Mouse (Mus musculus) liver, embryonic 13.5 days (tissue): ENCODE results near the gene Rfwd3. TPM values are rescaled to one million over a fixed set of nuclear protein-coding genes. Genes with fewer than 3 reads are reported as not detected.
"Not testable (repeated sequence)": the region's sequence is repeated elsewhere in the genome, so short reads cannot be mapped to it uniquely, and the experiment has no call there.

Experiments used
- ATAC-seq: fragments of 200-750 bp; cut with Nextera tagmentation; 2 replicates; pipeline ENCODE4 v1.8.0; 2017; ENCODE audit warnings: low read depth, mild to moderate bottlenecking, moderate number of reproducible peaks, moderate library complexity
- DNase-seq: peaks from one replicate; pipeline ENCODE4 v3.0.0; 2022
- H3K27ac ChIP-seq: fragments of 300-500 bp; sonication (generic); 2 replicates; pipeline ENCODE4 v1.5.1; 2015; ENCODE audit warnings: moderate library complexity, mild to moderate bottlenecking, inconsistent platforms
- H3K27me3 ChIP-seq: fragments of 300-500 bp; sonication (generic); 2 replicates; pipeline ENCODE4 v1.6.1; 2015; ENCODE audit warnings: mild to moderate bottlenecking, inconsistent platforms
- H3K36me3 ChIP-seq: fragments of 300-500 bp; sonication (generic); 2 replicates; pipeline ENCODE4 v1.6.1; 2015; ENCODE audit warnings: mild to moderate bottlenecking, inconsistent platforms
- H3K4me1 ChIP-seq: fragments of 300-500 bp; sonication (generic); replicated peaks from 2 replicates; pipeline ENCODE4 v1.6.1; 2015; ENCODE audit warnings: inconsistent platforms
- H3K4me2 ChIP-seq: fragments of 300-500 bp; sonication (generic); 2 replicates; pipeline ENCODE4 v1.6.1; 2015; ENCODE audit warnings: inconsistent platforms, mild to moderate bottlenecking, moderate library complexity
- H3K4me3 ChIP-seq: fragments of 300-500 bp; sonication (generic); replicated peaks from 2 replicates; pipeline ENCODE4 v1.5.1; 2015; ENCODE audit warnings: mild to moderate bottlenecking, inconsistent platforms
- H3K9ac ChIP-seq: fragments of 300-500 bp; sonication (generic); 2 replicates; pipeline ENCODE4 v1.6.1; 2015; ENCODE audit warnings: mild to moderate bottlenecking, inconsistent platforms
- H3K9me3 ChIP-seq: fragments of 300-500 bp; sonication (generic); replicated peaks from 2 replicates; pipeline ENCODE4 v1.6.1; 2016; ENCODE audit warnings: inconsistent platforms
- WGBS: fragments of 180-500 bp; shearing (Covaris S2); methylation state at CpG from one replicate; pipeline ENCODE4 v1.1.7; 2015; ENCODE audit not compliant: insufficient replicate concordance; 5-methylcytosine and 5-hydroxymethylcytosine counted together
- polyA plus RNA-seq: library from polyadenylated mRNA; unstranded; fragments of >200 nt; fragmentation: Nextera tagmentation; extraction: Ambion mirVana; gene quantifications from 2 replicates; pipeline ENCODE4 v1.2.1, GENCODE M21; 2015

The Rfwd3 gene
- polyA plus RNA-seq, 1 experiment from 2014 or later: 45.7 TPM

GRCm38 (mm10) chr8:111282093-111282492 lies 17.9 kb downstream of the Rfwd3 start:
- Histone ChIP-seq H3K9me3 (no peaks in the 10 kb centered on the region), H3K36me3 (peaks cover 96% of the 10 kb centered on the region), H3K27me3 (no peaks in the 10 kb centered on the region), H3K27ac (no peak overlapping the region), H3K4me2 (no peak overlapping the region), H3K4me1 (no peaks in the 10 kb centered on the region), H3K9ac (no peak overlapping the region), H3K4me3 (no peak overlapping the region)
- no peak for DNase-seq
- no peak for ATAC-seq
- 94% methylated on average over 3 of the region's 3 CpGs for WGBS

- no peak overlapping the region for H3K4me3 ChIP-seq
- peaks cover 32% of the 10 kb centered on the region for H3K36me3 ChIP-seq
- DNase-seq: no peak
- H3K27ac ChIP-seq: no peak overlapping the region
- H3K4me1 ChIP-seq: no peaks in the 10 kb centered on the region
- no peaks in the 10 kb centered on the region for H3K27me3 ChIP-seq
- WGBS: 63% methylated on average over 2 of the region's 2 CpGs
- ATAC-seq: no peak
- H3K9ac ChIP-seq: no peak overlapping the region
- no peaks in the 10 kb centered on the region for H3K9me3 ChIP-seq
- no peak overlapping the region for H3K4me2 ChIP-seq
Measured at GRCm38 (mm10) chr8:111268277-111268676, 31.7 kb downstream of the Rfwd3 start.

DNA sequence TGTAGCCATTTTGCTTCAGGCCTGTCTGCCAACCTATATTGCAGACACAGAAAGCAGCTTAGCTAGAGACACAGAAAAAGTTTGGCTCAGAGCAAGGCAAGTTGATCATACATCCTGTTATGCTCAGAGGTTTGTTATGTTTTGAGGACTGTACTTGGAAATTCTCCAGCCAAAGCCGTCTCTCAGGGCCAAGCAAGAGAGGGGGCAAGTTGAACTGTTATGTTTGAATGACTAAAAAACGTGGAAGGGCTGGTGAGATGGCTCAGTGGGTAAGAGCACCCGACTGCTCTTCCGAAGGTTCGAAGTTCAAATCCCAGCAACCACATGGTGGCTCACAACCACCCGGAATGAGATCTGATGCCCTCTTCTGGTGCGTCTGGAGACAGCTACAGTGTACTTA lies 33.9 kb downstream of the Rfwd3 start:
- 72% methylated on average over 7 of the region's 7 CpGs for WGBS
- ATAC-seq: not testable (repeated sequence)

DNA sequence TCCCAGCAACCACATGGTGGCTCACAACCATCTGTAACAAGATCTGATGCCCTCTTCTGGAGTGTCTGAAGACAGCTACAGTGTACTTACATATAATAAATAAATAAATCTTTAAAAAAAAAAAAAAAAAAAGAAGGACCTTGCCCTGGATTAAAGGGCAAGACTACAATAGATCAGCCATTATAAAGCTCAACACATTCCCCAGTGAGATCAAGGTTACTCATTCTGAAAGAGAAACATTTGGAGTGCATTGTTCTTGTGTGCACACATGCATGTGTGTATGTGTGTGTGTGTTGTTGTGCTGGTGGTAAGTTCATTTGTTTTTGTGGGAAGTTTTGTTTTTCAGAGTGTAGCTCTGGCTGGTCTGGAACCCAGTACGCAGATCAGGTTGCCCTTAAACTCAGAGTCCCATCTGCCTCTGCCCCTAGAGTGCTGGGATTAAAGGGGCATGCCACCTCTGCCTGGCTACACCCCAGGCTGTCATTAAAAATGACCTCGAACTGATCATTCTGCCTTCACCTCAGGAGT lies 35.3 kb downstream of the Rfwd3 start:
- H3K4me1 ChIP-seq: peaks cover 10% of the 10 kb centered on the region
- DNase-seq (no peak), ATAC-seq (no peak)
- H3K9me3 ChIP-seq: no peaks in the 10 kb centered on the region
- peaks cover 16% of the 10 kb centered on the region; the same call in 1 of the 2 replicates for H3K27me3 ChIP-seq
- peaks cover 4% of the 10 kb centered on the region; the same call in 1 of the 2 replicates for H3K36me3 ChIP-seq
- H3K4me3 ChIP-seq: no peak overlapping the region
- H3K9ac ChIP-seq: no peak overlapping the region
- WGBS: 64% methylated on average over 2 of the region's 2 CpGs
- no peak overlapping the region for H3K27ac ChIP-seq
- no peak overlapping the region for H3K4me2 ChIP-seq

More for the DNA sequence above, 33.9 kb downstream of the Rfwd3 start:
- H3K4me3 ChIP-seq, H3K4me1 ChIP-seq, H3K27ac ChIP-seq, H3K9me3 ChIP-seq, H3K4me2 ChIP-seq, H3K9ac ChIP-seq, DNase-seq, H3K27me3 ChIP-seq: not testable (repeated sequence)
- H3K36me3 ChIP-seq: peaks cover 15% of the 10 kb centered on the region

DNA sequence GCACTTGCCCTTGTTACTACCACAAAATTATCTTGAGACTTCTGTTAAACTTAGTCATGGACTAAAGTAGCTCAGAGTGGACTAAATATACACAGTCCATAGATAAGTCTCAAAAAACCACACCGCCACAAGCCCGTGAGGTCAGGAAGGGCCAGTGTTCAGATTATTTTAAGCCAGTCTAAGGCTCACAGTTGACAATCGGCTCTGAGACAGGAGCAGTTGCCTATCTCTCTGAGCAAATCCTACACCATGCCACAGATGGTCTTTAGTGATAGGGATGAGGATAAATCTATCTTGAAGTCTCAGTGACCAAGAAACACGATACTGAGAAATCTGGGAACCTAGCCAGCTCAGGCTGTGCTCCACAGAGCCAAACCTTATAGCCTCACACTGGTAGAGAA lies 38.0 kb downstream of the Rfwd3 start:
- Histone ChIP-seq H3K9ac (no peak overlapping the region), H3K4me2 (no peak overlapping the region), H3K9me3 (no peaks in the 10 kb centered on the region), H3K4me1 (peaks cover 24% of the 10 kb centered on the region), H3K27ac (no peak overlapping the region), H3K4me3 (no peak overlapping the region), H3K27me3 (peaks cover 18% of the 10 kb centered on the region; the same call in 1 of the 2 replicates), H3K36me3 (no peaks in the 10 kb centered on the region)
- WGBS: 14% methylated on average over 4 of the region's 4 CpGs
- DNase-seq: peak; percentile 33
- ATAC-seq: no peak

DNA sequence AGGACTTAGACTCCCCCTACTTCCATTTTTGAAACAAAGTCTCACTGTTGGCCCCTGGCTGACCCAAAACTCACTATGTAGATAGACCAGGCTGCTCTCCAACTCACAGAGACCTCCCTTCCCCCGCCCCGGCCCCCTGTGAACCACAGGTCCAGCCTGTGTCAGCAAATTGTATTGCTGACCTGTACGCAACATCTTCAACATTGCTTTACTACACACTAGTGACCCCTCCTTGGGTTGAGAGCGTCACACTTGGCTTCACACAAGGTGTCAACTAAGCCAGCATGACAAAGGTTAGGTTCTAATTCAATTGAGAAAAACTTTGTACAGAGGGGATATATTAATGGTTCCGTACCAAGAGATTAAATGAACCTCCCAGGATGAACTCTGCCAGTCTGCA lies 39.8 kb downstream of the Rfwd3 start:
- Histone ChIP-seq H3K36me3 (no peaks in the 10 kb centered on the region; the same call in 1 of the 2 replicates), H3K4me2 (peak overlapping the region; percentile 82; the same call in 1 of the 2 replicates), H3K27me3 (peaks cover 18% of the 10 kb centered on the region; the same call in 1 of the 2 replicates), H3K4me3 (peak overlapping the region; percentile 91), H3K27ac (no peak overlapping the region), H3K9ac (no peak overlapping the region), H3K4me1 (peaks cover 28% of the 10 kb centered on the region), H3K9me3 (no peaks in the 10 kb centered on the region)
- DNase-seq: no peak
- WGBS: 90% methylated on average over 5 of the region's 5 CpGs
- ATAC-seq: no peak

DNA sequence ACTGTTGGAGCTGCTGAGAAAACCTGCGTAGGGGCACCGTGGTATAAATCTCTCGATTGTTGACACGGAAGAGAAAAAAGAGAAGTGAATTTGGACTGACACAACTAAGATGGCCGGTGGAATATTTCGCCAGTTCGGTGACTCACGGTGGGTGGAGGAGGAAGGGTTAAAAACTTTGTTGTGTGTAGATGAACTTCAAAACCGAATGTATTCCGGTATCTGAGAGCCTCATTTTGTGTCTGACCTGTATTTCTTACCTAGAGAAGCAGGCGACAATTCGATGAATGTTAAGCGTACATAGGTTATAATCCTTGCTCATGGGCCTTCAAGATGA lies 40.6 kb downstream of the Rfwd3 start:
- Histone ChIP-seq H3K27ac (peak overlapping the region; percentile 97), H3K4me3 (peak overlapping the region; percentile 91), H3K4me1 (peaks cover 28% of the 10 kb centered on the region), H3K27me3 (peaks cover 18% of the 10 kb centered on the region; the same call in 1 of the 2 replicates), H3K9ac (peak overlapping the region; percentile 94), H3K36me3 (peaks cover 4% of the 10 kb centered on the region; the same call in 1 of the 2 replicates), H3K4me2 (peak overlapping the region; percentile 82), H3K9me3 (no peaks in the 10 kb centered on the region)
- DNase-seq (no peak), ATAC-seq (no peak; the same call in 1 of the 2 replicates)
- WGBS: 9% methylated on average over 13 of the region's 13 CpGs

- peak; percentile 89 for ATAC-seq
- Histone ChIP-seq H3K27ac (peak within 1 kb of the TSS; percentile 97), H3K4me3 (peak within 1 kb of the TSS; percentile 91), H3K27me3 (peaks cover 18% of the 10 kb centered on the region; the same call in 1 of the 2 replicates), H3K4me2 (peak within 1 kb of the TSS; percentile 82), H3K36me3 (peaks cover 4% of the 10 kb centered on the region; the same call in 1 of the 2 replicates), H3K9me3 (no peaks in the 10 kb centered on the region), H3K9ac (peak within 1 kb of the TSS; percentile 94), H3K4me1 (peaks cover 28% of the 10 kb centered on the region)
- DNase-seq: peak; percentile 90
- WGBS: under 1% methylated on average over 74 of the region's 76 CpGs
Measured at GRCm38 (mm10) chr8:111258631-111259407, 41.2 kb downstream of the Rfwd3 start, which contains the start of gene Glg1. TSS of gene Glg1 (minus strand) at chr8:111259216.

DNA sequence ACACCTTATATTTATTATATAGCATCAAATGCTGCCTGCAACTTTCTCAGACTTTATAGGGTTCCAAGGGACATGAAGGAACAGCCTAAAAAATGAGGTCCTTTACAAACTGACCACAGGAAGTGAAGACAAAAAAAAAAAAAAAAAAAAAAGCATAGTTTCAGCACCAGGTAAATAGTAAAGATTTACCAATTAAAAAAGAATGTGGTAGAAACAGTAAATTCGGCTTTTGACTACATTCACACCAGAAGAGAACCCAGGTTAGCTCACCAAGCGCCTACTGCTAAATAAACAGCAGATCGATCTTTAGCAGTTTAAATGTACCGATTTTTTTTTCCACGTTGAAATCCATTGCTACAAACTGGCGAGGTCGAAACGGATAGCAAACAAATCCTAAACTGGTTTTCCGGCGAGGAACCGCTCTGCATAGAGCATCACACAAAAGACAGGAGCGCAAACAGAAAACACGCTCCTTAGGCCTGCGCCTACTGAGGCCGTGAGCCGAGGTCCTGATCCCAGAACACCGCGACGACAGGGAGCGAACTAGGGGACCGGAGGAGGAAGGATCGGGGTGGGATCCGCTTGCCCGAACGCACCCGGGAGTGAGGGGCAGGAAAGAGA lies 41.9 kb downstream of the Rfwd3 start:
- WGBS: 2% methylated on average over 25 of the region's 26 CpGs
- Histone ChIP-seq H3K4me3 (peak overlapping the region; percentile 91), H3K4me1 (peaks cover 28% of the 10 kb centered on the region), H3K9me3 (no peaks in the 10 kb centered on the region), H3K27ac (peak overlapping the region; percentile 97), H3K9ac (peak overlapping the region; percentile 94), H3K4me2 (peak overlapping the region; percentile 82), H3K36me3 (peaks cover 4% of the 10 kb centered on the region; the same call in 1 of the 2 replicates), H3K27me3 (peaks cover 17% of the 10 kb centered on the region; the same call in 1 of the 2 replicates)
- no peak for DNase-seq
- ATAC-seq: peak; percentile 60

GRCm38 (mm10) chr8:111252487-111253112 lies 47.4 kb downstream of the Rfwd3 start:
- DNase-seq (no peak), ATAC-seq (peak; percentile 77)
- peaks cover 4% of the 10 kb centered on the region; the same call in 1 of the 2 replicates for H3K36me3 ChIP-seq
- H3K4me1 ChIP-seq: peaks cover 40% of the 10 kb centered on the region
- no peaks in the 10 kb centered on the region for H3K27me3 ChIP-seq
- no peak overlapping the region for H3K4me3 ChIP-seq
- H3K9me3 ChIP-seq: no peaks in the 10 kb centered on the region
- H3K27ac ChIP-seq: 0 out of 2 replicates have a peak overlapping the region, but pooled peaks have one; percentile 13
- H3K9ac ChIP-seq: no peak overlapping the region
- 46% methylated on average over 4 of the region's 4 CpGs for WGBS
- H3K4me2 ChIP-seq: 0 out of 2 replicates have a peak overlapping the region, but pooled peaks have one; percentile 4

GRCm38 (mm10) chr8:111250111-111250510 lies 49.9 kb downstream of the Rfwd3 start:
- Histone ChIP-seq H3K4me2 (no peak overlapping the region), H3K4me1 (peaks cover 39% of the 10 kb centered on the region), H3K36me3 (peaks cover 3% of the 10 kb centered on the region; the same call in 1 of the 2 replicates), H3K27me3 (no peaks in the 10 kb centered on the region), H3K9ac (no peak overlapping the region), H3K9me3 (no peaks in the 10 kb centered on the region), H3K4me3 (no peak overlapping the region), H3K27ac (no peak overlapping the region)
- no peak for DNase-seq
- ATAC-seq: no peak
- WGBS: 68% methylated on average over 2 of the region's 2 CpGs
